Mouse (Mus musculus) kidney, postnatal 4 days (tissue): ENCODE measurements around the gene Rab7.

Experiments
- DNase-seq, 2 experiments: peaks; one replicate each; pipeline ENCODE4 v3.0.0; 2021; ENCODE audit warnings: mixed read lengths in 2 of 2

The Rab7 gene

DNA sequence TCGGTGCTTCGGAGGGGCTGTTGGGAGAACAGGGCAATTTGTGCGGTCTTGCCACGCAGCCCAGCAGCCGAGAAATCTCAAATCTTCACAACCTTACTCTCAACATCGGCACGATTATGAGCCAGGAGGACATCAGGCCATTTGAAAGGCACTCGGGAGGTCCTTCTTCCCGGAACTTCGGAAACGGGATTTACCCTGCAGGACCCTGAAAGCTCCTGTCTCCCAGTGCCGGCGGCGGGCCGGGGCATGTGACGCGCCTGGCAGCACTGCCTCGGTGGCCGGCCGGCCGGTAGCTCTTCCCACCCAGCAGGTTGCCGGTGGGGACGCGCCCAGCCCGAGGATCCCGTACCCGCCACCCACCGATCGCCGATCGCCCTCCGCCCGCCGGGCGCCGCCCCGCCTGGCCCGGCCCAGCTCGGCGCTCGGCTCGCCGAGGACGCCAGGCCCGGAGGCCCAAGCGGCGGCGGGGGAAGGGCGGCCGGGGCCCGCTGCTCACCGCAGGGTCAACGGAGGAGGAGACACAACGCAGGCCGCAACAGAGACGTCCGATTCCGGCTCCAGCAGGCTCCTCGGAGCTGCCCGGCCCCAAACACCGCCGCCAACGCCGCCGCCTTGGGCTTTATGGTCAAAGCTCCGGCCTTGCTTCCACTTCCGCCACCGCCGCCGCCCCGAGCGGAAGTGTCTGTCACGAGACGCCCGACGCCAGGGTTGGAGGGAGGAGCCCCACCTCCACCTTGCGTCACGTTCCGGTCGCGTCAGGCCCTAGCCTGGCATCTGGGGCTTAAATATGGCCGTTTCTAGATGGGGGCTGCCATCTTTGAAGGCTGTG is at the start of gene Rab7:
Gene Rab7, minus strand, starts transcription at position 694 of the 829 bp plus-strand sequence.
- peak; percentile 96 to 98 for DNase-seq

DNA sequence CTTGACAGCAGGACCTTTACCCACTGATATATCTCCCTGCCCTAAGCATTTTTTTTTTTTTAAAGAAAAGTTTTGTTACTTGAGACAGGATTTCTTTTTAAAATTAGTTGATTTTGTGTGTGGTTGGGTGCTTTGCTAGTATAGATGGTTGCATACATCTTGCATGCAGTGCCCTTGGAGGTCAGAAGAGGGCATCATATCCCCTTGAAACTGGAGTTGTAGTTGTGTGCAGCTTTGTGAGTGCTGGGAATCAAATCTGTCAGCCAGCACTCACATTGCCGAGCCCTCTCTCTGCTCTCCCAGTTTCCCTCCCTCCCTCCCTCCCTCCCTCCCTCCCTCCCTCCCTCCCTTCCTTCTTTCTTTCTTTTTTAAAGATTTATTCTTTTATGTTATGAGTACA is 43.9 kb upstream of the Rab7 start:
- DNase-seq: no peak

DNA sequence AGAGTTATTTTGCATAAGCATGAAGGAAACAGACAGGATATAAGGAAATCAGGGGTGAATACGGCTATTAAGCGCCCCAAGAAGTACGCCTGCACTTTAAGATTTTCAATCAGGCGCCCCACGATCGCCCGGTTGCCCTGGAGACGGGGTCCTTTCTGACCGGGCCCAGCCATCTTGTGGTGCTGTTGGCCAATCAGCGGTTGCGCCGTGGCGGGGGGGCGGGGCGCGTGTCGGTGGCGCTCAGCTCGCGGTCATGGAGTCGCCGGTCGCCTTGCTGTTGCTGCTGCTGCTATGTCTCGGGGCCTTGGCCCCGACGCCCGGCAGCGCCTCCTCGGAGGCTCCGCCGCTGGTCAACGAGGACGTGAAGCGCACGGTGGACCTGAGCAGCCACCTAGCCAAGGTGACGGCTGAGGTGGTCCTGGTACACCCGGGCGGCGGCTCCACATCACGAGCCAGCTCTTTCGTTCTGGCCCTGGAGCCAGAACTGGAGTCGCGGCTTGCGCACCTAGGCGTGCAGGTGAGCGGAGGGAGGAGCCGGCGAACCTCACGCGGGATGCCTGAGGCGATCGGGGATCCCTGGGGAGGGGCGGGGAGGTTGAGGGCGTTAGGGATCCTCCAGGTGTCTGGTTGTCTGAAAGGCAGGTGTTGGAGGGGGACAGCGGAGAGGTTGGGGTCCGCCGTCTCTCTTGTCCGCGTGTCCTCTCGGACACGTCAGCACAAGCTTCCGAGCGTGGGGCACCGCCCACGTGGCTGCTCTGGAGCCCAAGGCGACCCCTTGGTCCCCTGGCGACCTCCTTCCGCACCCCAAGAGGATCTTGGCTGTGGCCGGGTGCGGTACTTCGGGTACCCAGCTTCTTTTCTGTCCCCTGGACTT is 39.4 kb upstream of the Rab7 start, which contains the start of gene Rpn1:
Gene Rpn1, plus strand, starts transcription at position 205 of the 874 bp plus-strand sequence.
- DNase-seq: peak; percentile 99 to 100

DNA sequence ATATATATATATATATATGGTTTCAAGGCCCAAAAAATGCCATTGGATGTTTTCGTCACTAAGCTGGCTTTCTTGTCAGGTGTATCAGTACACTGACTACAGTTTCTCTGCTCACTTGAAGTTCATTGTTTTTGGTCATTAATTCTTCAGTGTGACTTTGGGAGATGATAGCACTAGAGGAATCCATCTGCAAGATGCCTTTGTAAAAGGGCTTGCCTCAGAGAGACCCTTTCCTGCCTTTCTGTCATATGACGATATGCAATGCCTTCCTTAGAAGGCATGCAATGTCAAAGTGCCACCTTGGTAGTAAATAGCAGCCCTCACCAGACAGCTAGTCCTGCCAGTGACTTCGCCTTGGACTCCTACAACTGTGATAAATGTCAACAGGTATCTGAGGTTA is 38.6 kb upstream of the Rab7 start:
- DNase-seq: no peak

DNA sequence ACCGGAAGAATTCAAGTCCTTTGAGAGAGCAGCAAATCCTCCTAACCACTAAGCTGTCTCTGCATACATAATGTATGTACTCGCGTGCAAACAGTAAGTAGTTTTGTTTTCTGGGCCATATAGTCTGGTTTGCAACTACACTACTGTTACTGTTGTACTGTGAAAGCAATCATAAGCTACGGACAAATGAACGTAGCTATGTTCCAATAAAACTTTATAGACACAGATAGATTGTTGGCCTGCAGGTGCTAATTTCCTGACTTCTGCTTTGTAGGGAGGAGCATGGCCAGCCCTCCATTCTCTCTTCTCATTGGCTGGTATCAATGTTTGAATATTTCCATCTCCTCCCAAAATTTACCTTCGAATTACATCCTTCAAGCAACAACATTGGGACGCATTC is 38.0 kb upstream of the Rab7 start:
- no peak for DNase-seq

DNA sequence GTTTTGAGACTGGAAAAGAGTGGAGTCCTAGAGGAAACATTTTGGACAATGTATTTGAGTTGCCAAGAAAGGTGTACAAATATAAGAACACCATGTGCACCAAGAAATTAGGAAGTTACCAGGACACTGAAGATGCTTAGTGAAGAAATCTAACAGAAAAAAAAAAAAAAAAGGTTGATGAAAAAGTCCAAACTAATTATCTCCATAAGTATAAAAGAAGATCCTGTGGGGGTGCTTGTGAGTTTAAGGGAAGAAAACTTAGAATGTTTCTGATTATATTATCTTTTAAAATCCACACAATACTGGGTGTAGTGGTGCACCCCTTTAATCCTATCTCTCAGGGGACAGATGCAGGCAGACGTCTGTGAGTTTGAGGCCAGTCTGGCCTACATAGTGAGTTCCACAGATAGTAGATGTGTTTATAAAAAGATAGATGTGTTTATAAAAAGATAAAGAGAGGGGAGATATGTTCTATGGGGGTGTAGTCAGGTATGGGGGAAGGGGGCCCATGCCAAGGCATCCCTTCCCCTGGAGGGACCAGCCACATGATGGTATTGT is 31.0 kb upstream of the Rab7 start:
- no peak for DNase-seq

DNA sequence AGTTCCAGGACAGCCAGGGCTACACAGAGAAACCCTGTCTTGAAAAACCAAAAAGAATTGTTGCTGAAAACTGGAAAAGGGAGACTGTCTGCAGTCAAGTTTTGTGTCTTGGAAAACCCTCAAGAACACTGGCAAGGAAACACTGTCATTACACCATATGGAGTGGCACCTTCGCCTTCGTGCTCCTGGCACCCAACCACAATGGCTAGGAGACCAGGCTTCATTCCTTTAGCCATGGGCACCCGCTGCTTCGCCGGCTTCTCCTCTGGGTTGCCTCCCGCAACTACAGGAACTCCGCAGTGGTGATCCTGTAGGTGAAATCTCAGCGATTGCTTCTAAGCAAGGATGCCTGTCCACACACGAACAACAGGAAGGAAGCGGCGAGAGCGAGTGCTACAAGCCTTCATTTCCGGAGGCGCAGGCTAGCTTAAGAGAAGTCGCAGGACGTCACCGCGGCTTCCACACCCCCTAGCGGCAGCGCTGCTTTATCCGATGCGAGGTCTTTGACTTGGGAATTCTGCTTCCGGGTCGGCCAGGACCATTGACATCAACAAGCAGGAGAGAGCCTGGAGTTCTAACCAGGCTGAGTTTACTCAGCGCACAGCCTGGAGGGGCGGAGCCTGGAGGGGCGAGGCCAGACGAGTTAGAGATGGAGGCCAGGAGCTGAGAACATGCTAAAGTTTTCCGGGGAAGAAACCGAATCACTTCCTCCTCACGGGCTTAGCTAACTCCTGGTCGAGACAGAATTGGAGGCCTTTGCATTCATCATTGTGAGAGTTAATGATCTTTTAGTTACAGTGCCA is 29.9 kb upstream of the Rab7 start:
- DNase-seq: peak; percentile 97 to 98

DNA sequence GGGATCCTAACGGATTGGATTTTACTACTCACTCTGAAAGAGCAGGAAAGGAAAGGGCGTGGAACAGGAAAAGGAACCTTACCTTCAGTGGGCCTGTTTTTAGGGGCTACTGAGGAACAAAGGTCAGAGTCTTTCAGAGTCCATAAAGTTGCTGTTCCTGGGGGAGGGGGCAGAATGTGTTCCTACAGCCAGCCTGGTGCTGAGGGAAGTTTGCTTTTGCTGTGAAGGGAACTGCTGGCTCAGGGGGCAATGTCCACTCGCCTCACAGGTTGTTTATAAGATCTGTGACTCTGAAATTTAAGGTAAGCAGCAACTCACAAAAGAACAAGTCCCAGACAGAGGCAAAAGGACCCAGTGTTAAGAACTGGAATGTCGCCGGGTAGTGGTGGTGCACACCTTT is 26.1 kb upstream of the Rab7 start:
- DNase-seq: peak; percentile 46 to 65

DNA sequence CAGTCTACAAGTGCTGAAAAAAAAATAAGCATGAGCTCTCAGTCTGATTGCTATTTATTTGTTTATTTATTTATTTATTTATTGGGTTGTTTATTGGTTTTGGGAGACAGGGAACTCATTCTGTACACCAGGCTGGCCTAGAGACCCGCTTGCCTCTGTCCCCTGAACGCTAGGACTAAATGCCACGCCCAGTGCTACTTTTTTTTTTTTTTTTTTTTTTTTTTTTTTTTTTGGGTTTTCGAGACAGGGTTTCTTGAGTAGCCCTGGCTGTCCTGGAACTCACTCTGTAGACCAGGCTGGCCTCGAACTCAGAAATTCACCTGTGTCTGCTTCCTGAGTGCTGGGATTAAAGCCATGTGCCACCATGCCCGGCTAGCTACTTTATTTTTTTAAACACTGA is 25.4 kb upstream of the Rab7 start:
- no peak for DNase-seq

DNA sequence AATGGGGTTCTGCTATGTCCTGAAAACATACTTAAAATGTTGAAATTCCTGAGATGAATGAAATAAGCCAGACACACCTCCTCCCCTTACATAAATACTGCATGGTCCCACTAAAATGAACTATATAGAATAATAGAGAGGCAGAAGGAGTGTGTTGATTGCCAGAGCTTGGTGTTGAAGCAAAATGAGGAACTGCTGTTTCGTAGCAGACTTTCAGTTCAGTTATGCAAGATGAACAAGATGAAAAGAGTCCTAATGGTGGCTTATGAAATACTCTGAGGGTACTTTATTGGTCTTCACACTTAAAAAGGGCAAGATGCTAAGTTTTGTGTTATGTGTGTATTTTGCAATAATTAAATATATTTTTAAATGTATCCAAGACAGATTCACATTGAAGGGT is 23.7 kb upstream of the Rab7 start:
- DNase-seq: no peak

DNA sequence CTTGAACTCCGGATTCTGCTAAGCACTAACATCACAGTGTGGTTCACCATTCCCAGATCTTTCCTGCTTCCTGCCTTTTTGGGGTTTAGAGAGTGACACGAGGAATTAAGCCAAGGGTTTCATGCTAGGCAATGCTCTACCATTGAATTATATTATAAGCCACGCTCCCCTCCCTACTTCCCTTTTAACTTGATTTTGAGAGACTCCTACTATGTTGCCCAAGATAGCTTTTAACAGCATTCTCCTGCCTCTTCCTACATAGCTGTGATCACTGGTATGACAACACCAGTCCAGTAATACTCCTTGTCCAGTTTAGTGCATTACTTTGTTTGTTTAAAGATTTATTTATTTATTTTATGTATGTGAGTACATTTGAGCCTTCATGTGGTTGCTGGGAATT is 22.7 kb upstream of the Rab7 start:
- DNase-seq: no peak

DNA sequence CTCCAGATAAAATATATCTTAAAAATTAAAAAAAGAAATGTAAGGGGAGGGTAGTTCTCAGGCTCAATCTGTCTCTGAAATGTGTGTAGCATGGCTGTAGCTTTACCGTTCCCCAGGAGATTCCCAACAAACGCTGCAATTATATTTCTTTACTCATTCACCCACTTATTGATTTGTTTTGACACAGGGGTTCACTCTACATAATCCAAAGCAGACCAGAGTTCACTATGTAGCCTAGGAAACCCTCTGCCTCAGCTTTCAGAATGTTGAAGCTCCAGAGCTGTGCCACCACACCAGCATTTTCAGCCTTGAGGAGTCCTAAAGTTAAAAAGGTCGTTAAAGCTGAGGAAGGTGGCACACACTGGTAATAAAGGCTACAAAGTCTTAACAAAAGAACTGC is 20.9 kb upstream of the Rab7 start:
- DNase-seq: no peak

DNA sequence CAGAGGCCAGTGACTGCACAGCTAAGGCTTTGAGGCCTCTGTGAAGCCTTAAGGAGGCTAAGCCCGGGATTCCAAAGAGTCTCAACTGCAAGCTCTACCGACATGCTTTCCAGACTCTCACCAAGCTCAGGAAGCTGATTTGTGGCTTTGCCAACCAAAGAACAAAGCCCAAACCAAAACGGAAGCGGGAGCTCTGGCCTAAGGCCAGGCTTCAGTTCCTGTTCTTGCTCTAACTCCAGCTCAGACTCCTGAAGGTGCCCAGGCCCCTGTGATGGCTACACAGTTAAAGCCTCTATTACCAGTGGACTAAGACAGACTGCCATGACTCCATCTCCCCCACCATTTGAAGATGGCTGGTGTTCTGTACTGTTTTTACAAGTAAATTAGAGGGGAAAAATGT is 20.0 kb upstream of the Rab7 start:
- peak; percentile 59 to 72 for DNase-seq

DNA sequence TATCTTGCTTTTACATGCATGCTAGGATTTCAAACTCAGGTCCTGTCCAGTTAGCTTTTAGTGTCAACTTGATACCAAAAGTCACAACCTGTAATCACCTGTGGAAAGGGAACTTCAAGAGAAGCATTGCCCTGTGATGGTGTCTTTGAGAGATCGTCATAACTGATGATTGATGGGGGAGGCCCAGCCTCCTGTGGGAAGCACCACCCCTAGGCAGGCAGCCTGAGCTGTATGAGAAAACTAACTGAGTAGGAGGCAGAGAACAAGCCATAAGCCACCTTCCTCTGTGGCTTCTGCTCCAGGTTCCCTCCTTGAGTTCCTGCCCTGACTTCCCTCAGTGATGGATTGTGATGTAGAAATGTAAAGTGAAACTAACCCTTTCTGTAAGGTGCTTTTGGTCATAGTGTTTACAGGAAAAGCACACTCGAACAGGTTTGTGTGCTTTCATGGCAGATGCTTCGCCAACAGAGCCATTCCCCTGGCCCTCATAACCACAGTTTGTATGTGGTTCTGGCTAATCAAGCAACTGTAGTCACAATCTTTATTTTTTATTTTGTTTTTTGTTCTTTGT is 19.1 kb upstream of the Rab7 start:
- no peak for DNase-seq

DNA sequence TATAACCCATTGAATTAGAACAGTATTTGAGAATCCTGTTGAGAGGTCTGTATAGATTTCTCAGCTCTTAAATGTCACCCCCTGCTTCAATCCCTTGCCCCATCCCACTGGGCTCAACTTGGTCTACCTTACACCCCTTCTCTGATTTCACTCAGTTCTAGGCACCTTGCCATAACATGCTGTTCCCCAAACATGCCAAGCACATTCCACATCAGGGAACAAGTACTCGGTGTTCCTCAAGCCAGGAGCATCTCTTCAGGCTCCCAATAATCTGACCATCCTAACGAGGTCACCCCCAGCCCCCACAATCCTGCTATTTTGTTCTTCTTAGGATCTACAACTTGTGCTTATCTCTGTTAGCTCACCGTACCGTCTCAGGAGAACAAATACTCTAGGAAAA is 17.3 kb upstream of the Rab7 start:
- no peak for DNase-seq

DNA sequence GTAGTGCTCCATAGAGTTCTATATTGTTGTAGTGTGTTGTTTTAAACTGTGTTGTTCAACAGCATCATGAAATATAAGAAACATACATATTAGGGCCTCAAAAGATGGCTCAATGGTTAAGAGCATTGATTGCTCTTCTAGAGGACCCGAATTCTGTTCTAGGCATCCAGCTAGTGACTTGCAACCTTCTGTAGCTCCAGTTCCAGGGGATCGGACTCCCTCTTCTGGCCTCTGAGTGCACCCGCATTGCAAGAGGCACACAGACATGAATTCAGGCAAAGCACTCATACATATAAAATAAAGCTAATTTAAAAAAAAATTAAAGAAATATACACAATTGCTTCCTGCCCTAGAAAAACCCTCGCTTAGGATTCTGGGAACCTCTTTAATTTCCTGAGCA is 16.3 kb upstream of the Rab7 start:
- no peak for DNase-seq

DNA sequence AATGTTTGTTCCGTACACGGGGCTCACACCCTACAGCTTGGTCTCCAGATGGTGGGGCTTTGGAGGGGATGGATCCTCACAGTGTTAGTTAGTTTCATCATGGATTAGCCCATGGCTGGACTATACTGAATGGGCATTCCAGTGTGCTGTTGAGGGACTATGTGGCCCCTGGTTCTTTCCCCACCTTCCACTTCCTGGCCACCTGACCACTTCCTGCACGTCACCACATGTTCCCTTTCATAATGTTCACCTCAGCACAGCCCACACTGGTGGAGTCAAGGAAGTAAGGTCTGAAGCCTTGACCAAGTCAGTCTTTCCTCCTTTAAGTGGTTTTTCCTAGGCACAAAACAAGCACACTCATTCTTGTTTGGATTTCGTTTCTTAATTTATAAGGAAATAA is 15.5 kb upstream of the Rab7 start:
- DNase-seq: no peak

DNA sequence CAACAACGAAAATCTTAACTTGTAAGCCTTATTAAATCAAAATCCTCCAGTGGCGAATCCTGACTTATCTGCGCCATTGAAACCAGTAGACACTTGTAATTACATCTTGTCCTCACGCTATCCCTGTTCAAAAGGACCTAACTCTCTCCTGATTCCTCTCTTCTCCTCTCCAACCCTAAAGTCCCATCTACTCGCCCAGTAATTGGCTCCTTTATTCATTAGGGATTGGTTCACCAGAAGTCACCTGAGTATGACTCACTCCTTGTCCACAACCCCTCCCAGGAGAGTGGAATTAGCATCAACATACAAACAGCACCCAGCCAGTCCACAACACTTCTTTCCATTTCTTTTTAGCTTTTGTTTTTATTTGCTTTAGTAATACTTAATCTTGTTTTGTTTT is 14.8 kb upstream of the Rab7 start:
- DNase-seq: no peak

DNA sequence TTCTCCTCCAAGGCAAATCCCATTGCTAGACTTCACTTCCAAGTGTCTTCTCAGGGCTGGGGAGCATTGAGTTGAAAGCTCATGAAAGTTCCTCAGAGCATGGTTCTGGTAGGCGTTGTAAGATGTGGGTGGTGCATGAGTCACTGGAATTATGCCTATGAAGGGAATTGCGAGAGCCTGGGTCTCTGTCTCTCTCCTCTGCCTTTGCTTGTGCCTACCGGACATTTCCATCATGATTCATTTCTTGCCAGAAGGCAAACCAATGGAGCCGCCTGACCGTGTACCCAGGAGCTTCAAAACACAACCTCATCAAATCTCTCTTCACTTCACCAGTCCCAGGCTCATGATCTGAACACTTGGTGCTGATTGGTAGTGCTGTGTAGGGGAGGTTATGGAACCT is 11.8 kb upstream of the Rab7 start:
- DNase-seq: no peak

DNA sequence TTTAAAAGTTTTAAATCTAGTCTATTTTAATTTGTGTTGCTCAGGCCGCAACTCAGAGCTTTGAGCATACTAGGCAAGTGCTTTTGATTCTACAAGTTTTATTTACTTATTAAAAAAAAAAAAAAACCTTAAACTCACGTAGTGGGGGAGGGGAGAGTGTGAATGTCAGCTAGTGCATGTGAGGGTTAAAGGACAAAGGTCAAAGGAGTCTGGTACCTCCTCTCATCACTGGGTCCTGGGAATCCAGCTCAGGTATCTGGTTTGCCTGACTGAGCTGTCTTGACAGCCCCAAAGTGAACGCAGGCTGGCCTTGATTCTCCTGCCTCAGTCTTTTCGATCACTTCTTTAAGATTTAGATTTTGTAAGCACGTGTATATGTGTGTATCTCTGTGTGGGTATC is 10.6 kb upstream of the Rab7 start:
- no peak for DNase-seq

DNA sequence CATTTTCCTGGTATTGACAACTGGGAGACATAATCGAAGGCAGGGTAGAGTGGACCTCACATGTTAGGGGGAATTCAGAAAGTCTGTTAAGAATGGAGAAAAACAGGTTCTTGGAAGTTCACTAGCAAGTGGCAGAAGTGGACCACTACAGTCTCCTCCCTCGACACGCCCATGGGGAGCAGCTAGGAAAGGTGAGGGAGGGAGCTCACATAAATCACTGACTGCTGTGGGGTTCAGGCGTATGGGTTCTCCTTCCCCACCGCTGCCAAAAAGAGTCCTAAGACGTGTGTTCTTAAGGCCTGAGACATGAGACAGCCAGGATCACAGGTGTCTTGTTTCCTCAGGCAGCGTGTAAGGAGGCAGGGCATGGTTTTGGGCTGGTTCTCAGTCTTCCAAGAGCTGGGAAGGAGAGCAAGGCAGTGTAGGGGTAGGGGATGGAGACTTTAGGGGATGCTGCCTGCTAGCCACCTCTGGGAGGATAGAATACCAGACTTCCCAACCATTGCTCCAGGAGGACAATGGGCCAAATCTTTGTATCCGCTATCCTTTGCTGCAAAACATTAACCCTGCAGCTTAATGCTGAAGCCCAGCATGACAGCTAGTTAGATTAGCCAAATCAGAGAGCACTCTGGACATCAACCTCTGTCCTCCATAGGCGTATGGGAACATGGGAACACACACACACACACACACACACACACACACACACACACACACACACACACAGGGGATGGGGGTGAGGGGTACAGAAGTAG is 9.2 kb upstream of the Rab7 start:
- no peak for DNase-seq
